Mouse (Mus musculus) myocyte (in vitro differentiated cells): Measurements from ENCODE around the gene Ifitm7.

Experiments
- POLR2A ChIP-seq: IDR thresholded peaks from one replicate; pipeline ENCODE4 v1.6.1; 2011; ENCODE audit warnings: low read depth, mild to moderate bottlenecking, control low read depth, moderate library complexity; ENCODE audit not compliant: insufficient read length
- TCF12 ChIP-seq: IDR thresholded peaks from one replicate; pipeline ENCODE4 v1.6.1; 2011; ENCODE audit warnings: mild to moderate bottlenecking, control low read depth; ENCODE audit not compliant: poor library complexity, insufficient read depth, severe bottlenecking

GRCm38 (mm10) chr16:13986574-13987478 is at the start of gene Ifitm7, which contains the start of gene 2900011O08Rik:
- TF ChIP-seq POLR2A = no peak
- TF ChIP-seq TCF12 = no peak
